Mouse (Mus musculus) liver, embryonic 15.5 days (tissue): Measurements from ENCODE around the gene Snrnp48. TPM values are rescaled to one million over a fixed set of nuclear protein-coding genes. Genes with fewer than 3 reads are reported as not detected.
A peak's percentile ranks its signal among the peaks of the same experiment; 100 is the strongest.

ENCODE experiments used
- ATAC-seq: fragments of 200-750 bp; cut with Nextera tagmentation; 2 replicates; pipeline ENCODE4 v1.8.0; 2017; ENCODE audit warnings: moderate number of reproducible peaks, mild to moderate bottlenecking, moderate library complexity; ENCODE audit not compliant: insufficient read depth
- H3K27ac ChIP-seq: fragments of 300-500 bp; sonication (generic); replicated peaks from 2 replicates; pipeline ENCODE4 v1.5.1; 2015; ENCODE audit warnings: mild to moderate bottlenecking, inconsistent platforms
- H3K27me3 ChIP-seq: fragments of 300-500 bp; sonication (generic); 2 replicates; pipeline ENCODE4 v1.6.1; 2015; ENCODE audit warnings: mild to moderate bottlenecking, inconsistent platforms
- H3K36me3 ChIP-seq: fragments of 300-500 bp; sonication (generic); replicated peaks from 2 replicates; pipeline ENCODE4 v1.6.1; 2015; ENCODE audit warnings: moderate library complexity, mild to moderate bottlenecking, inconsistent platforms
- H3K4me1 ChIP-seq: fragments of 300-500 bp; sonication (generic); replicated peaks from 2 replicates; pipeline ENCODE4 v1.6.1; 2015; ENCODE audit warnings: inconsistent platforms
- H3K4me2 ChIP-seq: fragments of 300-500 bp; sonication (generic); 2 replicates; pipeline ENCODE4 v1.6.1; 2015; ENCODE audit warnings: moderate library complexity, mild to moderate bottlenecking, inconsistent platforms
- H3K4me3 ChIP-seq: fragments of 300-500 bp; sonication (generic); replicated peaks from 2 replicates; pipeline ENCODE4 v1.5.1; 2015; ENCODE audit warnings: mild to moderate bottlenecking, inconsistent platforms
- H3K9ac ChIP-seq: fragments of 300-500 bp; sonication (generic); 2 replicates; pipeline ENCODE4 v1.6.1; 2015; ENCODE audit warnings: moderate library complexity, mild to moderate bottlenecking, inconsistent platforms
- H3K9me3 ChIP-seq: fragments of 300-500 bp; sonication (generic); replicated peaks from 2 replicates; pipeline ENCODE4 v1.6.1; 2016; ENCODE audit warnings: inconsistent platforms
- WGBS: fragments of 180-500 bp; shearing (Covaris S2); methylation state at CpG from one replicate; pipeline ENCODE4 v1.1.7; 2015; ENCODE audit warnings: mixed read lengths; ENCODE audit not compliant: insufficient replicate concordance; 5-methylcytosine and 5-hydroxymethylcytosine counted together
- polyA plus RNA-seq: library from polyadenylated mRNA; unstranded; fragments of >200 nt; fragmentation: Nextera tagmentation; extraction: Ambion mirVana; gene quantifications from 2 replicates; pipeline ENCODE4 v1.2.1, GENCODE M21; 2015

Snrnp48 gene
- 11.0 and 11.1 TPM in 2 replicates for polyA plus RNA-seq

DNA sequence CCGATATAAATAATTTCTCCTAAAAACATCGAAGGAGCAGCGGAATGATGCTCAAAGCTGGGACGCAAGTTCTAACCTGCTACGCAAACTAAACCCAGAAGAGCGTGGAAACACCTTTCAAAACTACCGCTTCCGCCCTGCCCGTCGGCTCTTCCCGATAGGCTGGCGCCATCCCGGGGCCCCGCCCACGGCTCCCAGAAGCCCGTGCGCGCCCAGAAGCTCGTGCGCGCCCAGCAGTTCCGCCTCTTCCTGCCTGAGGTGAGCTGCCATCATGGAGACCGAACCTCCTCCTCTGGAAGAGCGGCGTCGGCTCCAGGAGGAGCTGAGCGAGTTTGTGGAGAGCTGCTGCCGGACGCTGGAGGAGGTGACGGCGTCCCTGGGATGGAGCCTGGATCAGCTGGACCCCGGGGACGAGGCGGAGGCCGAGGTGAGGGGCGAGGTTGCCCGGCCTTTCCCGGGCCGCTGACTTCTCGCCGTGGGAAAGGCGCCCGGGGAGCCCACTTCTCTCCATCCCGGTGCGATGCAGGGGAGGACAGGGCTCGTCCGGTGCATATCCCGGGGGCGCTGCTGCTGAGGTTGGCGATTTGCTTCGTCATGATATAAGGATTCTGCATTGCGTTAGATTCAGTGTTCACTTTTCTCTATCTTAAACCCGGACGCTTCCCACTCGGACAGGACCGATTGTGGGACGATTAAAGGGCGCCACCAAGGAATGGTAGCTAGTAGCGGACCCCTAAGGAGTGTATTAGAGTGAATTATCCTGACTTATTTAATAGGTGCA, at the start of gene Snrnp48:
TSS of gene Snrnp48 (plus strand) at position 237 of the 781 bp plus-strand sequence.
- Histone ChIP-seq H3K9me3 (no peaks in the 10 kb centered on the region), H3K9ac (peak within 1 kb of the TSS; percentile 86), H3K27me3 (no peaks in the 10 kb centered on the region), H3K4me1 (peaks cover 28% of the 10 kb centered on the region), H3K36me3 (peaks cover 15% of the 10 kb centered on the region), H3K4me3 (peak within 1 kb of the TSS; percentile 89), H3K4me2 (peak within 1 kb of the TSS; percentile 83), H3K27ac (peak within 1 kb of the TSS; percentile 79)
- ATAC-seq = peak; percentile 98
- under 1% methylated on average over 59 of the region's 59 CpGs for WGBS

- no peak for ATAC-seq
- H3K4me3 ChIP-seq = no peak overlapping the region
- H3K9me3 ChIP-seq = no peaks in the 10 kb centered on the region
- peaks cover 41% of the 10 kb centered on the region for H3K27me3 ChIP-seq
- no peaks in the 10 kb centered on the region for H3K36me3 ChIP-seq
- peaks cover 11% of the 10 kb centered on the region; the same call in 1 of the 2 replicates for H3K4me1 ChIP-seq
- no peak overlapping the region for H3K27ac ChIP-seq
- no peak overlapping the region for H3K4me2 ChIP-seq
- no peak overlapping the region for H3K9ac ChIP-seq
- 25% methylated on average over 2 of the region's 2 CpGs for WGBS
Observed at GRCm38 (mm10) chr13:38155523-38155922, 49.2 kb upstream of the Snrnp48 start.

GRCm38 (mm10) chr13:38157635-38158034, 47.1 kb upstream of the Snrnp48 start:
- Histone ChIP-seq H3K27ac (no peak overlapping the region), H3K9me3 (no peaks in the 10 kb centered on the region), H3K27me3 (peaks cover 20% of the 10 kb centered on the region), H3K4me3 (no peak overlapping the region), H3K4me1 (peaks cover 4% of the 10 kb centered on the region), H3K36me3 (no peaks in the 10 kb centered on the region), H3K9ac (no peak overlapping the region), H3K4me2 (no peak overlapping the region)
- 20% methylated on average over 6 of the region's 6 CpGs for WGBS
- no peak for ATAC-seq

- no peak overlapping the region for H3K4me3 ChIP-seq
- 51% methylated on average over 2 of the region's 2 CpGs for WGBS
- no peak overlapping the region for H3K9ac ChIP-seq
- ATAC-seq = no peak
- no peaks in the 10 kb centered on the region; the same call in 1 of the 2 replicates for H3K4me1 ChIP-seq
- H3K27me3 ChIP-seq = no peaks in the 10 kb centered on the region; the same call in 1 of the 2 replicates
- H3K9me3 ChIP-seq = no peaks in the 10 kb centered on the region
- H3K36me3 ChIP-seq = no peaks in the 10 kb centered on the region
- no peak overlapping the region for H3K4me2 ChIP-seq
- H3K27ac ChIP-seq = no peak overlapping the region
Observed at GRCm38 (mm10) chr13:38162002-38162401, 42.7 kb upstream of the Snrnp48 start.

- Histone ChIP-seq H3K27ac (no peak overlapping the region), H3K36me3 (no peaks in the 10 kb centered on the region), H3K9me3 (no peaks in the 10 kb centered on the region), H3K4me3 (no peak overlapping the region), H3K27me3 (no peaks in the 10 kb centered on the region; the same call in 1 of the 2 replicates), H3K9ac (no peak overlapping the region), H3K4me2 (no peak overlapping the region), H3K4me1 (no peaks in the 10 kb centered on the region; the same call in 1 of the 2 replicates)
- 48% methylated on average over 11 of the region's 11 CpGs for WGBS
- peak; percentile 72 for ATAC-seq
Observed at GRCm38 (mm10) chr13:38162668-38163067, 42.1 kb upstream of the Snrnp48 start.

DNA sequence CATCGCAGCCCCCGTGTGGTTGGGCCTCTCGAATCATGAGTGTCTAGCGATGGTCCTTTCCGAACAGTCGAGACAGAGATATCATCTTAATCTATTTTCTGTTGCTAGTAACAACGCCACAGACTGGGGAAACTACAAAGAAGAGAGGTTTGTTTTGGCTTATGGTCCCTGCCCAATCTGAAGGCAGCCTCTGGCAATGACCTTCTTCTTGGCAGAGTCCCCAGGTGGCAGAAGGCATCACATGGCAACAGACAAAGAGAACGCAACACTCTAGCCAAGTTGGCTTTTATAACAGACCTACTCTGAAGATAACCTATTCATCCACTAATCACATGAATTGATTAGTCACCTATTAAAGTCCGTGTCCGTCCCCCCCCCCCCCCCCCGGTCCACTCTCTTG, 39.8 kb upstream of the Snrnp48 start:
- Histone ChIP-seq H3K27me3 (no peaks in the 10 kb centered on the region), H3K9ac (no peak overlapping the region), H3K4me2 (no peak overlapping the region), H3K36me3 (no peaks in the 10 kb centered on the region), H3K27ac (no peak overlapping the region), H3K4me3 (no peak overlapping the region), H3K4me1 (no peaks in the 10 kb centered on the region; the same call in 1 of the 2 replicates), H3K9me3 (no peaks in the 10 kb centered on the region)
- ATAC-seq = no peak
- WGBS = 71% methylated on average over 11 of the region's 11 CpGs

DNA sequence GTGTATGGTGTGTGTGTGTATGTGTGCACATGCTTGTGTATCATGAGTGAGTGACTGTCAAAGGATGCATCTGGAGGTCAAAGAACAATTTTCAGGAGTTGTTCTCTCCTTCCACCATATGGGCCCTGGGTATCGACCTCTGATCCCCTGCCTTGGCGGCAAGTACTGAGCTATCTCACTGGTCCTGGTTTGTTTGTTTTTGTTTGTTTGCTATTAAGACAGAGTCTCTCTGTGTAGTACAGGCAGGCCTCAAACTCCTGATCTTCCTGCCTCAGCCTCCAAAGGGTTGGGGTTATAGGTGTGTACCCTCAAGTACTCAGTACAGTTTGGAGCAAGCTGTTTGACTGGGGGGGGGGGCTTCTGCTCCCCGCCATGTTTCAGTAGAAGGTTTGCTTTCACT, 37.7 kb upstream of the Snrnp48 start:
- H3K9ac ChIP-seq = no peak overlapping the region
- no peak overlapping the region for H3K27ac ChIP-seq
- no peak for ATAC-seq
- no peaks in the 10 kb centered on the region for H3K9me3 ChIP-seq
- no peak overlapping the region for H3K4me3 ChIP-seq
- H3K27me3 ChIP-seq = no peaks in the 10 kb centered on the region
- no peaks in the 10 kb centered on the region for H3K36me3 ChIP-seq
- 71% methylated on average over 3 of the region's 3 CpGs for WGBS
- H3K4me1 ChIP-seq = no peaks in the 10 kb centered on the region; the same call in 1 of the 2 replicates
- H3K4me2 ChIP-seq = no peak overlapping the region

GRCm38 (mm10) chr13:38170707-38171144, 34.0 kb upstream of the Snrnp48 start:
- WGBS = 34% methylated on average over 4 of the region's 4 CpGs
- Histone ChIP-seq H3K4me1 (no peaks in the 10 kb centered on the region), H3K27ac (no peak overlapping the region), H3K36me3 (no peaks in the 10 kb centered on the region), H3K4me3 (no peak overlapping the region), H3K9me3 (no peaks in the 10 kb centered on the region), H3K27me3 (no peaks in the 10 kb centered on the region), H3K4me2 (no peak overlapping the region), H3K9ac (no peak overlapping the region)
- ATAC-seq = no peak

GRCm38 (mm10) chr13:38193406-38193805, 11.3 kb upstream of the Snrnp48 start:
- Histone ChIP-seq H3K27me3 (no peaks in the 10 kb centered on the region), H3K9me3 (peaks cover 17% of the 10 kb centered on the region; the same call in 1 of the 2 replicates), H3K4me3 (peak overlapping the region; percentile 15; the same call in 1 of the 2 replicates), H3K4me2 (no peak overlapping the region), H3K4me1 (no peaks in the 10 kb centered on the region), H3K36me3 (peaks cover 64% of the 10 kb centered on the region), H3K27ac (peak overlapping the region; percentile 38; the same call in 1 of the 2 replicates), H3K9ac (no peak overlapping the region)
- WGBS = 63% methylated on average over 10 of the region's 10 CpGs
- ATAC-seq = no peak

DNA sequence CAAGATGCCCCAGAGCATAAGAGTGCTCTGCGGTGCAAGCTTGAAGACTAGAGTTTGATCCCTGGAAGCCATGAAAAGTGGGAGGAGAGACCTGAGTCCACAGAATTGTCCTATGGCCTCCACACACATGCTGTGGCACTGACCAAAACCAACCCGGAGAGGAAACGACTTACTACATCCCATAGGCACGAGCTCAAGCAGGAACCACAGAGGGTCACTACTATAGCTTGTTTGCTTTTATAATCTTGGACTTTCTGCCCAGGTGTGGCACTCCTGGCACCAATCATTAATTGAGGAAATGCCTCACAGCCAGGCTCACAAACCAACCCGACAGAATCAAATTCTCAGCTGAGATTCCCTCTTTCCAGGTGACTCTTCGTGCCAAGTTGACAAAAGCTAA, 3.3 kb upstream of the Snrnp48 start:
- no peak overlapping the region for H3K9ac ChIP-seq
- H3K27ac ChIP-seq = no peak overlapping the region
- H3K4me2 ChIP-seq = no peak overlapping the region
- peaks cover 15% of the 10 kb centered on the region for H3K4me1 ChIP-seq
- H3K4me3 ChIP-seq = no peak overlapping the region
- 50% methylated on average over 6 of the region's 6 CpGs for WGBS
- H3K9me3 ChIP-seq = peaks cover 8% of the 10 kb centered on the region; the same call in 1 of the 2 replicates
- H3K36me3 ChIP-seq = peaks cover 13% of the 10 kb centered on the region
- no peaks in the 10 kb centered on the region for H3K27me3 ChIP-seq
- ATAC-seq = no peak

DNA sequence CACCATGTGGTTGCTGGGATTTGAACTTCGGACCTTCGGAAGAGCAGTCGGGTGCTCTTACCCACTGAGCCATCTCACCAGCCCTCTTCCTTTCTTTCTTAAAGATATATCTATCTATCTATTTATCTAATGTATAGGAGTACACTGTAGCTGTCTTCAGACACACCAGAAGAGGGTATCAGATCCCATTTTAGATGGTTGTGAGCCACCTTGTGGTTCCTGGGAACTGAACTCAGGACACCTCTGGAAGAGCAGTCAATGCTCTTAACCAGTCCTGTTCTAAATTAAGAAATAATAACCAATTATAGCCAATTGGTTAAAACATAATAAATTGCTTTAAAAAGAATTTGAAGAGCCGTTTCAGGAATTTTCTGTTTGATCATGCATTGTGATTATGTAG, 567 bp upstream of the Snrnp48 start:
- Histone ChIP-seq H3K27ac (no peak overlapping the region), H3K27me3 (no peaks in the 10 kb centered on the region), H3K36me3 (peaks cover 9% of the 10 kb centered on the region; the same call in 1 of the 2 replicates), H3K4me3 (peak overlapping the region; percentile 89), H3K4me2 (peak overlapping the region; percentile 83), H3K9me3 (no peaks in the 10 kb centered on the region), H3K9ac (no peak overlapping the region), H3K4me1 (peaks cover 28% of the 10 kb centered on the region)
- ATAC-seq = no peak
- 52% methylated on average over 4 of the region's 4 CpGs for WGBS
